Mouse (Mus musculus) layer of hippocampus, adult 9-11 months (tissue): ENCODE results near the gene Mknk1.

Experiments
- DNase-seq: peaks from one replicate; pipeline ENCODE4 v3.0.0; 2022

Gene Mknk1

DNA sequence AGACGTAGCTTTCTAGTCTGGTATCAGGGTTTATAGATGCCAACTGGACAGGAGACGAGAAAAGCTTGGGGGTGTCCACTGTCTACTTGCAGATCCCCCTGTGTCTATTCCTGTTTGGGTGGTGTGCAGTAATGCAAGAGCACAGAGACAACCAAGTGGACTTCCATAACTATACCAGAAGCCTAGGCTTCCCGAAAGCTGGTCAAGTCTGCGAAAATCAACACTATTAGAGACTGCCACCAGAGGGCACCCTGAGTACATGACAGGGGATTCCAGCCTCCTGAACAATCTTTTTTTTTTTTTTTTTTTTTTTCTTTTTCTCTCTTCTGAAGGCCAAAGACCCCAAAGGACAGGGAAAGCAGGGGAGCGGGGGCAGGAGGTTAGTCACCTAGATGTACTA is 63.8 kb downstream of the Mknk1 start:
- DNase-seq = peak; percentile 60

DNA sequence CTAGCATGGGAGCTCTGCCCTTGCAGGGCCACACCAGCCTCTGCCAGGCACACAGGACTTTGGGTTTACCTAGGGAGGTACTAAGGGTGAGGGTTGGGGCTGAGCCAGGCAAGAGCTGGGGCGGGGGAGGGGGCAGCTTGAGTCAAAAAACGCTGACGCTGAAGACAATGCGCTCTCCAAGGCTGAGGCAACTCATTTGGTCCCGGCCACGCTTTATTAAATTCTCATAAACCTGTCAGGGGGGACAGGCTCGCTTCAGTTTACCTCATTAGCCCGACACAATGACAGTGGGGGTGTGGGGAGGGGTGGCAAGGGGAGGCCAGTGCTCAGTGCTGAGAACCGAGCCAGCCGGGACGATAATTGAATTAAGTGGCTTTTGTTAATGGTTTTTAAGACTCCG is 65.4 kb downstream of the Mknk1 start:
- no peak for DNase-seq

GRCm38 (mm10) chr4:115905701-115906100 is 66.7 kb downstream of the Mknk1 start:
- DNase-seq = no peak

DNA sequence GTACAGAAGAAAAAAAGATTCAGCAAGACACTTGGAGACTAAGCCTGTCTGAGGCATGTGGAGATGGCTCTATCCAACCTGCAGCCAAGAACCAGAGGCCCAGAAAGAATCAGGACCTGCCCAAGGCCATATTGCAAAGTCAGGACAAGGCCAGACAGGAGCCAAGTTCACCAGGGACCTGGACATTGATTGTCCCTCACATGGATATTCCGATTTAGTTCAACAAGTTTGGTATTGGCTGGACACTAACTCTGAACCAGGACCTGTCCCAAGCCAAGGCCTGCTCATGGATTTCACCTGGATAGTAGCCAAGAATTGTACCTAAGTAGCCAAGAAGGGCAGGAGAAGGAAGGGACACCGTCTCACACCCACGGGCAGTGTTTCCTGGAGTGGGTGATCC is 67.8 kb downstream of the Mknk1 start:
- DNase-seq = no peak

DNA sequence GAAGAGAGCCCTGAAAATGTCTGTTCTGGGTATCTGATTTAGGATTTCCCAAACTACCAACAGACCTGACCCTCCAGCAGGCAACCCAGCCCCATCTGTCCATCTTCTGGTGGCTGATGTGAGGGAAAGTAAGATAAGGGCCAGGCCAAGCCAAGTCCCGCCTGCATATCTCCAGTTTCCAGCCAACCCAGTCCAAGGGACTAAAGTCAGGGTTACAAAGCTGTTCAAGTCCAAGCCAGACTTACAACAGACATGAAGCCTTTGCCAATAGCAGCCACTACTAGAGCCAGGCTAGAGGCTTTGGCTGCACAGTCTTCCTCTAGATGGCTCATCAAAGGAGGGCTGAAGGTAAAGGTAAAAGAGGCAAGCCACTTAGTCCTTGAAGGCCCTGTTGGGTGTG is 69.0 kb downstream of the Mknk1 start:
- no peak for DNase-seq

GRCm38 (mm10) chr4:115908641-115909040 is 69.6 kb downstream of the Mknk1 start:
- no peak for DNase-seq

- no peak for DNase-seq
These were observed 72.6 kb downstream of the Mknk1 start for GRCm38 (mm10) chr4:115911586-115911985.

GRCm38 (mm10) chr4:115919911-115920310 is 80.9 kb downstream of the Mknk1 start:
- DNase-seq = no peak

DNA sequence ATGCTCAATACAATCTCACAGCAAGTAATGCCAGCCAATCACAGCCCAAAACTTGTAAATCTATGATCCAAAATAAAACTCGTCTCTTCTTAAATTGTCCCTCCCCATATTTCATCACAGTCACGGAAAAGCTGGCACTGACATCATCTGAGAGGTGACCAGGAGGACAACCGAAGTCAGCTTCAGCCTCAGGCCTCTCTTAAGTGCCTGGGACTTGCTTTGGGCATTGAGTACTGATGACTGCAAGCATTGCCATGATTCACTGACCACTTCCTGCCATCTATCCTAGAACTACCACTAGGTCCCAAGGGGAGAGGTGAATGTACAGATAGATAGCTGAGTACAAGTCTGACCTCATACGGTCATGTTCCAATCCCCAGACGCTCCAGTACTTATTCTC is 83.7 kb downstream of the Mknk1 start:
- no peak for DNase-seq

DNA sequence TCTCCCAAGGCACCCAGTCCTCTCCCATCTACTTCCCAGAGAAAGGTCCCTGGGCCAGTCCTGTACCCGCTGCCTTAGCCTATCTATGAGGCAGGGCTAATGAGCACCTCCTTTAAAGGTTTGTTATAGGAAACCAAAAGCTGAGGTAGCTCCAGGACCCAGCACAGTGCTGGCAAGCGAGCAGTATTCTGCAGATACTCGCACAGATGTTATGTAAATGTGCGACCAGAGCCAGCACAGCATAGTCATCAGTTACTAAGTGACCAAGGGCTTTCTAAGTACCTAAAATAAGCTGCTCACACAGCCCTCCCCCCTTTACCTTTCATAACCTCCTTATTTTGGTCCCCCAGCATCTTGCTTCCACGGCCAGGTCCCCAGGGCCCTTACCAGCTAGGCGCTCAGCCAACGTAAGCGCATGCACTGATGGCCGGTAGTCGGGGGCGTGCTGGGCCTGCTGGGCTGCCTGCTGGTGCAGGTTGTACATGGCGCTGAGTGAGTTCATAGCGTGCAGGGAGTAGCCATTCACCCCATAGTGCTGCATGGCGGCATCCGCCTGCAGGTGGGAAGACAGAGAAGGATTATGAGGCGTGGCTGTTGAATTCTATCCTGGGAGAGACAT is 84.4 kb downstream of the Mknk1 start:
- no peak for DNase-seq

GRCm38 (mm10) chr4:115927637-115928036 is 88.6 kb downstream of the Mknk1 start:
- no peak for DNase-seq
